Mouse (Mus musculus): Measurements from ENCODE around the gene Rwdd3.

Rwdd3 gene

DNA sequence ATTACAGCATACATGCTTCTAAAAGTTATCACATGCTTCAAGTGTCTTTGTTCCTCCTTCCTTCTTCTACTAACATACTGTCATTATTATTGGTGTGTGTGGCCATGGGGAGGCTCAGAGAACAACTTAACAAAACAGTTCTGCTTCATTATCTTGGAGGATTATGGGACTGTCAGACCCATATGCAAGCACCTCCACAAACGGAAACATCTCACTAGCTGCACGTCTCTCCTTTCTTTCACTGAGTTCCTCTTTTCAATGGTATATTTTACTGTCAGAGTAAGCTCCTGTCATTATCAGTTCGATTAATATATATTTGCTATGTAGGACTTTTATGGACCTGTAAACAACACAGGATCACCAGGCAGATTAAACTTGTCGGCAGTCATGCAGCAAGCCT lies 11.1 kb downstream of the Rwdd3 start:
- DNase-seq (ENCODE audit: low spot score) = no peak

DNA sequence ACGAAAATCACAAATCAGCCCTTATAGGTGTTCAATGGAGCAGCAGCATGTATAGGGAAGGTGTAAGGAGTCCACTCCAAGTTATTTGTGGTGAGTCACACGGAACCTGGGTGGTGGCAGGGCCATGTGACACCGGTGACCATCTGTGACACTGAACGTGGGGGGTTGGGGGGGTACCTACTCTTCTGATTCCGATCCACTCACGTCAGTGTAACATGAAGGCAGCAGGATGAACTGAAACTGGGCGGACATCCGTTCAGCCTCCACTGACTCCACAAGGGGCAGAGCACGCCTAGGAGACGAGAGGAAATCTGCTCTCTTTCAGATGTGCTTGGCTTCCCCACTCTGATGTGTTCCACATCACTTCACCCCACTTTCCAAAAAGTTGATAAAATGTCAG lies 11.9 kb downstream of the Rwdd3 start:
- DNase-seq (ENCODE audit: low spot score) = no peak

DNA sequence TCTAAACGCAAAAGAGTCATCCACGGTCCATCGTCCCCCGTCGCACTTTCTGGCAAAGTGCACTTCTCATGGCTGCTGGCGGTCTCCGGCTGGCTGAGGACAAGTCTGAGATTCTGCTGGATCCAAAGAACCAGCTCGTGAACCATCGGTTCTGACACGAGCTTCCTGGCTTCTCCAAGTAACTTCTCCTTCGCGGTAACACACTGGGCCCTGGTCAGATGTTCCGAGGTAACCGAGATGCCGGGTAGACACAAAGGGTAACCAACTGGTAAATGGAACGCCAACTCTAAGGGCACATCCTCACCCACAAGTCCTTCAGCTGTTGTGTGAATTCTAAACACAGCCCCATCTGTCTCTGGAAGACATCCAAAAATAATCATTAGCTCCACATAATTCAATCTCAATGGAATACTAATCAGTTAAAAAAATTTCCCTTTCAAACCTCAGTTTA lies 12.6 kb downstream of the Rwdd3 start:
- DNase-seq (ENCODE audit: low spot score) = no peak

DNA sequence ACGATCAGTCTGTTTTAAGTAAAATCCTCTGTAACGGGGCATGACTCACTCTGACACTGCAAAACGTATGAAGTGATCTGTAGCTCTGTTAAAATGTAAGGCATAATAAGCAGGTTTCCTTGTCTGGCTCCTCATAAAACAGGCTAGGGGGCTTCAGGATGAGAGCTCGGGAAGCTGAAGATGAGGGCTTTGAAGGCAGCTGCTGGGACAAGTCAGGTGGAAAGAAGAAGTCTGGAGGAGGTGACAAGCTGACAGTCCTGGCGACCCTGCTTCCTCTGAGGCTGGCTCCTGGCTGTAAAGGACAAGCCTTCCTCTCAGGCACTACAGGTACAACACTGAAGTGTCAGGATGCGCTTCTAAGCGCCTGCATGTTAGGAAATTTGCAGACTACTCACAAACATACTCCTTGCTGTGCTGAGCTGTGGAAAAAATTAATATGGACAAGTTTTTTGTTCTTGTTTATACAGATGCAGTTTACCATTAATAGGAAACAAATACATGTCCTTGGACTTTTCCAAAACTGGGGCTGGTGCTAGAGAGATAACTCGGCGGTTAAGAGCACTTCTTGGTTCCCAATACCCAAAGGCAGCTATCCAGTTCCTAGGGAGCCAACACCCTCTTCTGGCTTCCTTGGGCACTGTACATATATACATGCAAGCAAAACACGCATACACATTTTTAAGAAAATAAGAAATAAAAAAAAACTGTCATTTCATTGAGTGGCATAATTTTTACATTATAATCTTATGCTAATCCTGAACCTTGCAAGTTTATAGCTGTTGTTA lies 13.8 kb downstream of the Rwdd3 start:
- DNase-seq (ENCODE audit: low spot score) = no peak

DNA sequence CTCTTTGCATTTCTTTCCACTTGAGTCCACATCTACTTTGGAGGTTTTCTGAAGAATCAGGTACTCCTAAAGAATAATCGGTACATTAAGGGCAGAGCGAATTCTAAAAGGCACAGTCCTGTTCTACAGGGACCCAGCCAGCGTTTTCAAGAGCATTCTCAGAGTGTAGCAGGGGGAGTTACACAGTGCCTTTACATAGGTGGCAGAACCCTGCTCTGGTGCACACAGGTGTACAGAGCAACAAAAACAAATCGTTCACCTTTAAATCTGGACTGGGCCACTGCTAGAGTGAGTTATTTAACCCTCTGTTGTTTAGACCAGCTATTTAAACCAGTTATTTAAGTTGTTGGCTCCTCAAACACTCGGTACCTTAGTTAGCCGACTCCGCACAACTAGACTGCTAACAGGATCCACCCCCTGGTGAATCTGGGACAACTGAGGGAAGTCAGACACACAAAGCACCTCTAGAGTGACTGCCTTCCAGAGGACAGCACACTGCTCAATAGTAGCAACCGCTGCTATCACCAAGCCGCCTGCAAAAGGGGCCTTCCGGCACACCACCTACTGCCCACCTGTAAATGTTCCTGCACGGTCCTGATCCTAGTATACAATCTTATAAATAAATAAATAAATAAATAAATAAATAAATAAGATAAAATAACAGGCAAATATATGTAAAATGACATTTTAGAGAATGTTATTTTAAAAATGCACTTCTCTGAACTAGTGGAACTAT lies 14.9 kb downstream of the Rwdd3 start:
- no peak for DNase-seq (ENCODE audit: low spot score)

DNA sequence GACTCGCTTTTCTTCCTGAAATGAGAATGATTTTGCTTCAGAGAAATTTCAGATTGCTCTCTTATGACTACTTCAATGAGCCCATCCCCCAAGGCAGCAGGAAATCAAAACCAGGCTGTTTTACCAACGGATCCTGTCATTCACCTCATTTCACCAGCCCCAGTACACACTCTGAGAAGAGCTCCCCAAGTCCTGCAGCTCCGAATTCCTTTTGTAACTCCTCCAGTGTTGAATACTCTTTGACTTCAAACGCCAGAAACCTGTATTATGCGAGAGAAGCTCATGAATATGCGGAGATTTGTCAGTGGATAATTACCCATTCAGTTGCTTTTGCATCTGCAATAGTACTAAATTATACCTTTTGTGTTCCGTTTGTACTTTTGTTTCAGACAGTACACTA lies 15.5 kb downstream of the Rwdd3 start:
- DNase-seq (ENCODE audit: low spot score) = peak; percentile 37

DNA sequence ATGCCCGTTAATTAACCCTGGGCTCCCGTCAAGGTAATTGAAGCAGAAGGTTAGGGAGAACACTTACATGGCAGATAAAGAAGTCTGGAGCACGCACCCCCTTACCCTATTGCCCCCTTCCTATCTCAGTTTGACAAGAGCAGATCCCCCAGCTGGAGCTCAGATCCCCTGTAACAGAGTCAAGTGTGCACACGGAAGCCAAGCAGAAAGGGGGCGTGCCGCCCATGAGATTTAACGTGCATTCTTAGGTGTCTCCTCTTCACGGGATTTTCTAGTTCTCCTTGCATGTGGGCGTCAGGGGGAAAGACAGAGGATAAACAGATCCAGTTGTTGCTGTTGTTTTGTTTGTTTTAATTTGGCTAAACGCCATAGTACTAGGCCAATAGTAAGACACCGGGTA lies 37.6 kb downstream of the Rwdd3 start:
- DNase-seq (ENCODE audit: low spot score) = no peak

DNA sequence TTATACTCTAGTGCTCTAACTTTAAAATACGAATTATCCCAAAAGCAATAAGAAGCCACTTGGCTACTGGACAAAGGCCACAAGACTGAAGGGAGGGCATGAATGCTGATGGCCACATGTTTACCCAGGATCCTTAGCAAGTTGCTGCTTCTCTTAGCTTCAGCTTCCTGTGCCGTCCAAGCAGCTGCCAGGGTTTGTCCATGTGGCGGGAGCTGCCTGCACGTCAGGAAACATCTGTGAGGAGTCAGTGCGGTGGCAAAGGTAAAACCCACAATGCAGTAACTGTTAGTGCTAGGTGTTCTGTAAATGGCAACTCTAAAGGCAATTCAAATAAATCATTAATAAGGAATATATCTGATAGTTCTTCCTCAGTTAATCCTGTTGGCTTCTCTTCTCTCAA lies 38.5 kb downstream of the Rwdd3 start:
- no peak for DNase-seq (ENCODE audit: low spot score)

DNA sequence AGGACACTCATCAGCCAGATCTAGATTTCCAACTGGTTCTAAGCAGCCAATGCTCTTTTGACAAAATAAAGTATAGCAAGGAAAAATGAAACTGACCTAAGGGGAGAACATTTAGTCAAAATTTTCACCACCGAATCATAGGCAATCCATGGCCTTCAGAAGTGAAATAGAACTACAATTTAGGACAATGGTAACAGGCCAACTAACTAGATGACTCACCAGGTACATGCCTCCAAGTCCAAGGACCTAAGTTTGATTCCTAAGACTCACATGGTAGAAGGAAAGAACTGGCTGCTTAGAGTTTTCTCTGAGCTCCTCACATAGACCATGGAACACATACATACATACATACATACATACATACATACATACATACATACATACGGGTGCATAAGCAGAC lies 44.3 kb downstream of the Rwdd3 start:
- no peak for DNase-seq (ENCODE audit: low spot score)

DNA sequence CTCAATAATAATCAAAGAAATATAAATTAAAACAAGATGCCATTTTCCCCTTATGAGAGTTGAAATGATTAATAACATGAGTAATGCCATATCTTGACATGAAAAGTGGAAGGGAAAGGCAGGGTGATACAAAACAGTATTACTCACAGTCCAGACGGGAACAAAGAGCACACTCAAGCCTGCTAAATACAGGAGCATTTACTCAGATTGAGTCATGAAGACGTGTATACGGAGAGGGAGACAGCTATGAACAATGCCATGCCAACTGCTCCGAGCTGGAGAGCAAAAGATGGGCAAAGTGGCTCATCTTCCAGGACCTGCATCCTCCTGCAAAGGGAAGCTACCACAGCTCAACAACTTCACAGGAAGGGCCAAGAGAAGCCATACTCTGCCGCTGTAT lies 45.0 kb downstream of the Rwdd3 start:
- no peak for DNase-seq (ENCODE audit: low spot score)

DNA sequence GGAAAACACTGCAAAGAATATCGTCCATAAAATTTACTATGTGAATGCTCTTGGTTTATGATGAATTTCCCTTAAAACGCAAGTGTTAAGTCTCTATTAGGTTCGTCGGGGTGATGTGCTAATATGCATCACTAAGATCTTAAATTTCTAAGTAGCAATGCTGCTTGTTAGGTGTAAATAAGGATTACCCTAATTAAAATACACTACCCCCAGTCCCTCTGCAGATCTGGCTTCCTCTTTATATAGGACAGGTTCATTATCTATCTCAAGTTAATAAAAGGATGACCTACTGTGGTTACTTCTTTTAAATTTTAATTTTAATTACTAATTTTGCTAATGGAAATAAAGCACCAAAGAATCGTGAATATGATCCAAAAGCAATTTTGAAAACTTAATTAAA lies 50.4 kb downstream of the Rwdd3 start:
- no peak for DNase-seq (ENCODE audit: low spot score)

DNA sequence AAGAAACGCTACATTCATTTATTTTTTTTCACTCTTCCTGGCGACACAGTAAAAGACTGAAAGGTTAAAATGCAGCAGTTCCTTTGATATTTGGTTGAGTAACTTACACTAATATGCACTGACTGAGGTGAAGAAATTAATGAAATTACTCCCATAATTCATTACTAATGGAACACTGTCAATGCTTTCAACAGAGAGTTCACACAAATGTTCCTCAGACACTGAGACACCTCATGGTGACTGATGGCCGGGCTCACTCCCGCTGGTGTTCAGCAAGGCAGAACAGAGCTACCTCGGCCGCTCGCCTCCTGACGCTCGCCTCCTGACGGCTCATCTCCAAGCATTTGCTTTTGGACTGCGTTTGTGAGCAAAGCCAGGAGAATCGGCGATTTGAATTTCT lies 54.9 kb downstream of the Rwdd3 start:
- peak; percentile 18 for DNase-seq (ENCODE audit: low spot score)

DNA sequence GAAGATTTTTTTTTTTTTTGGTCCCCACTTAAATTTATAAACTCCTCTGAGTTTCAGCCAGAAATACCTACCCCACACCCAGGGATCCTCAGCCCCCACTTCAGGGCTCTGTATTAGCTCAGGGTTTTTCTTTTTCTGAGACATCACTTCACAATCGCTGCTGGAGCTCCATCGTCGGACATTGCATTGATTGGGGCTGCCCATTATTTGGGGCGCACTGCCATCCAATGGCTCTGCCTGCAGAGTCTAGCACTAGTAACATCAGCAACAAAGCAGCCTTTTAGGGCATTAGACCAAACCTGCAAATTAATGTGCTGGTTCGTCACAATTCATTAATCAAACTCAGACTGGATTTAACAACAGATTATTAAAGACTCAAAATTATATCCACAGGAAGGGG lies 55.4 kb downstream of the Rwdd3 start:
- DNase-seq (ENCODE audit: low spot score) = no peak

DNA sequence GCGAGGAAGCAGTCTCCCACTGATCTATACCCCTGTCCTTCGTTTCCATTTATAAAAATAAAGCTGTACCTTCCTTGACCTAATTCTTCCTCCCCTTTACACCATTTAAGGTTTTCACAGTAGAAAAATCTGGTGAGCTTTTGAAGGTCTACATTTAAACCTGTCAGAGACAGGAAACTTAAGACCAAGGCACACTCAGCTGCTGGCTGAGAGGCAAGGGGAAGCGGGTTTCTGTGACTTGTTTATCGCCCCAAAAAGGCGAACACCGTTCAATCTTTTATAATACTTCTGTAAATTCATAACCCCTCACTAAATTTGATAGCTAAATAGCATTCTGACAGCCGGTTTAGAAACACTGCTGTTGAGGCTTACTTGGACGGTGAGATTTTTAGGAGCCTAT lies 60.4 kb downstream of the Rwdd3 start:
- no peak for DNase-seq (ENCODE audit: low spot score)

DNA sequence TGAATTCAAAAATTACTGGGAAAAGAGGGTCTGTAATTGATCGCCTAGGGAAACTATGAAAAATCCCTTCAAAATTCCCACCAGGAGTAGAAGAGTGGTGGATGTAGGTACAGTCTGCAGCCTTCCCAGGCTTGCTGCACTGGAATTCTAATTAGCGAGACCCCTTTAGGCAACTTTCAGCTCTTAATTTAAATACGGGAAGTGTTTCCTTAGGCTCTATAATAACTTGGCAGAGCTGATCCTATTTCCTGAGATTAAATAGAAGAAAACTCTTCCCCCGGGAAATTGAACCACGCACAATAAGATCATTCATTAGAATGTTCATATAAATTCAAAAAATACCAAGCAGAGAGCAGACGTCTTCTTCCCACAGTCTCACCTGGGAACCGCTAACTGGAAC lies 61.1 kb downstream of the Rwdd3 start:
- no peak for DNase-seq (ENCODE audit: low spot score)

DNA sequence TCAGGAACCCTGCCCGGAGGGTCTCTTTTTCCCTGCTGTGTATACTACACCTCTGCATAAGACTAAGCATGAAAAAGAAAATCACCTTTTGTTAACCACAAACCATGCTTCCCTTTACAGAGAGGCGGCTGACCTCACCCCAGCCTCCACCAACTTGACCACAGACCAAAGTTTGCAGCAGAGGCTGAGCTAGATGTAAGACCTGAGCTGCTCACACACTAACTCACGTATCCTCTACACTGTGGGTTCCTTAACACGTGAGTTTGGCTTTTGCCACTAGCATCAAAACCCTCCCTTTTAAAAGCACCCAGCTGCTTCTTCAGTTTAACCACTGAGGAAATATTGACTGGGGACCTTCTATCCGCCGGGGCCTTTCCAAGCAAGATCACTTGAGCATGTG lies 64.0 kb downstream of the Rwdd3 start:
- no peak for DNase-seq (ENCODE audit: low spot score)

DNA sequence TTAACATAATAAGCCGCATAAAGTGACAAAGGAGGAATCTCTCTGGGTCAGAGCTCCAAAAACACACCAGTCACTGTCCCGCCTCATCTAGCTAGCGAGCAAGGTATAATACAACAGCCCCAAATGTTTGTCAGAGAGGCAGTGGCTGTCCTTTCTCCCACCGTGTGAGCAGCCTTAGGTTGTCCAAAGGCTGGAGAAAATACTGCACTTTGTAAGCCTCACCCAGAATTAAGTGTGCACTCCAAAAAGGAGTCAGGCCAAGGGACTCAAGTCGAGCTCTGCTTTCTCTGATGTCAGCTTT lies 66.1 kb downstream of the Rwdd3 start:
- no peak for DNase-seq (ENCODE audit: low spot score)

All from embryo, embryonic 10 days (tissue).